Mouse (Mus musculus): Measurements from ENCODE around the gene Dok5.
A peak's percentile ranks its signal among the peaks of the same experiment; 100 is the strongest.

Dok5 gene

GRCm38 (mm10) chr2:170731632-170732561 is at the start of gene Dok5:
TSS of gene Dok5 (plus strand) at chr2:170731807.
- peak; percentile 88 to 92 for DNase-seq

GRCm38 (mm10) chr2:170683385-170683784 is 48.2 kb upstream of the Dok5 start:
- peak; percentile 8 to 18 for DNase-seq

- DNase-seq = no peak
Observed at GRCm38 (mm10) chr2:170695071-170695936, 36.3 kb upstream of the Dok5 start.

DNA sequence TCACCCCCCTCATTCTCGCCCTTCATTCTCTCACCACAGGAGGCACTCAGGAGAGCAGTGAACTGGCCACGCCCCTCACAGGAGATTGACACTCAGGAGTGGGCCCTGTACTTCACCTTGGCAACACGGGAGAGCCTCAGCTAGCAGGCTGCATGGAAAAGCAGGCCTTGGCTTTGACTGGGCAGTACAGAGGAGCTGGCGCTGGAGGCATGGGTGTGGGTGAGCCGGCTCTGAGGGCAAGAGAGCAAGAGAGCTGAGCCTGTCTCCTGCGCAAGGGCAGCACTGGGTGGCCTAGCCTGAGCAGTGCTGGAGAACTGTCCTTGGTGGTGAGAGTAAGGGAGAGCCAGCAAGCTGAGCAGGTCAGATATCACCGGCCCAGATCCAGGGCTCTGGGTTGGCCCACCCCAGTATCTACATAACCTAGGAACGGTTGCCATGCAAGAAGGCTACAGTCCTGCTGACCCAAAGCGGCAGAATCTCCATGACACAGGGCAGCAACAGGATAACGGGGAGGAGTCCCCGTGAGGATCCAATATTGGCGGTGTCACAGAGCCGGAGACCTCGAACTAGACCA is 35.6 kb upstream of the Dok5 start:
- no peak for DNase-seq

GRCm38 (mm10) chr2:170700471-170700870 is 31.1 kb upstream of the Dok5 start:
- DNase-seq = no peak

DNA sequence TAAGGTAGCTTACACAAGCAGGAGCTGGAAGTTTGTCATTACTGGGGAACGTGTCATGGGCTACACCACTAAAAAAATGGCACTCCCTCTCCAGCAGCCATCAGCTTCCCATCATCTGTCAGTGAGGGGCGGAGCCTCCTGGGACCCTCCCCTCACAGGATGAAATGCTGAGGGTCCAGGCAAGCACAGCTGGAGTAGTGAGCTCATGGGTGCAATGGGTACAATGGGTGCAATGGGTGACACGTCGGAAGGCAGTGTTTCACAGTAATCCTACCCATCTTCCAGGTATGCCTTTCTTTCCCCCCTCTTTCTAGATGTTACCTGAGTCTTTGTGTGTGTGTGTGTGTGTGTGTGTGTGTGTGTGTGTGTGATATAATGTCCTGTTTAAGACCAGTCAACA is 25.1 kb upstream of the Dok5 start:
- no peak for DNase-seq

DNA sequence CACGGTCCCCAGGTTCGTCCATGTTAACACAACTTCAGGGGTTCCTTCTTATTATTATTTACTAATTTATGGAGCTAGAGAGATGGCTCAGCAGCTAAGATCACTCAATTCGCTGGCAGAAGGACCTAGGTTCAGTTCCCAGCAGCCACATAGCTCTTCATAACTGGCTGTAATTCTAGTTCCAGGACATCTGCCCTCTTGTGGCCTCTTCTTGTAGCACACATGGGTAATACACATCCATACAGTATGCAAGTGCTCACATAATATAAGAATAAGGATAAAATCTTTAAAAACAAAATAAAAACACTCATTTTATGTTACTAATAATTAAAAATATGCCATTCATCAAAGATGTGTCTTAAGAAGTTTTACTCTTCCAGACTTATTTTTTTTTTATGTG is 23.9 kb upstream of the Dok5 start:
- DNase-seq = no peak

- DNase-seq = no peak
Observed at GRCm38 (mm10) chr2:170708901-170709300, 22.7 kb upstream of the Dok5 start.

GRCm38 (mm10) chr2:170712658-170713285 is 18.8 kb upstream of the Dok5 start:
- peak; percentile 54 to 69 for DNase-seq

DNA sequence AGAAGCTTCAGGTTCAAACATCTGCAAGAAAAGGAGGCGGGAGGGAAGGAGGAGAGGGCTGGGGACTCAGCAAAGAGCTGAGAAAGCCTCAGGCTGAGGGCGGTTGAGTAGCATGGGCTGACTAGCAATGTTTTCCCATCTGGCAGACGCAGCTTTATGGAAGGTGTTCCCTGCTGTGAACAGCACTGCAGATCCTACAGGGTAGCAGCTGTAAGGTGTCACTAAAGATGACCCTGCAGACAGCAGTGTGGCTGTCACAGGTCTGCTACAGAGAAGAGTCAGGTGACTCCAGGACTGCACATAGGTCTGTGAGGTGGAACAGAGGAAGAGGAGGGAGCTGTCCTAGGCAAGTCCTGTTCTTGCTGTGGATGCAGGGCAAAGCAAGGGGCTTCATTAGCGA is 11.2 kb upstream of the Dok5 start:
- no peak for DNase-seq

DNA sequence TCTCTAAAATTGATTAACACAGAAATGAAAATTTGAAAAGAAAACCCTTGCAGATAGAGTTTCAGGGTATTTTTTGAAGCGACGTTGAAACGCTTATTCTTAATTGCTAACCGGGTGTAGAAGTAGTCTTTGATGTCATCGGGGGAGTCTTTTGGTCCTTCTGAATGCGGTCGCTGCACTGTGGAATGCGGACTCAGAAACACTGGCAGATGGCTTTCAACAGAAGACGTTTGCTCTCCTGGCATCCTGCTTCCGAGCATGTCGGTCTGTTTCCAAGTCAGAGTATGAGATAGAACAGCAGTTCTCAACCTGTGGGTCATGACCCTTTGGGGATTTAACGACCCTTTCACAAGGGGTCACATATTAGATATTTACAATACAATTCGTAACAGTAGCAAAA is 7.5 kb upstream of the Dok5 start:
- peak; percentile 46 to 60 for DNase-seq

DNA sequence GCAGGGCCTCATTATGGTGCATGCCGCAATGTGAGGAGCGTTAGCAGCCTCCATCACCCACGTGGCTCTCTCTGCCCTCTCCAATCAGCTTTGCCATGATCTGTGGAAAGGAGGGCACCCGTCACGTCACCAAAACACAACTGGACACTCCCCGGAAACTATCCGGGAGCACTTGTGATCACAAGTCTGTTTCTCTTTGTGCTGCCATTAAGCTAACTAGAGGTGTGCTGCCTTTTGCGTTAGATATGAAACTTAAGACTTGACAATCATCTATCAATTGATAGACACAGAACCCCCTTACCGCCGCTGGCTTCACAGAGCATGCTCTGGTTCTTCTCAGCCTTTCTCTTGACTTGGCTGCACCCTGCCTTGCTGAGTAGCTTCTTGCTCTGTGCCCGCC is 6.9 kb upstream of the Dok5 start:
- no peak for DNase-seq

DNA sequence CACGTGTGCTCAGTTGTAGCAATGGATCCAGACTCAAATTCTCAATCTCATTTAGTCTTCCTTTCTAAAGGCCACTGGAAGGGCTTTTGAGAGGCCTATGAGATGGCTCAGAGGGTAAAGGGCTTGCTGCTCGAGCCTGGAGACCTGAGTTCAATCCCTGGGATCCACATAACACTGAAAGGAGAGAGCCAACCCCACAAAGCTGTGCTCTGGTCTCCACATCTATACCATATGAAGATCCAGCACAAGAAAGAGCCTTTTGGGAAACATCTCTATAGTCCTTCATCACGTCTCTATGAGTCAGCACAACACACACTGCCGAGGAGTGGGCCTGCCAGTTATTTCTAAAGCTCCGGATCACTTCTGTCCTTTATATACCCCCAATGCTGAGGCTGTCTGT is 5.8 kb upstream of the Dok5 start:
- DNase-seq = no peak

GRCm38 (mm10) chr2:170726996-170727710 is 4.5 kb upstream of the Dok5 start:
- no peak for DNase-seq

DNA sequence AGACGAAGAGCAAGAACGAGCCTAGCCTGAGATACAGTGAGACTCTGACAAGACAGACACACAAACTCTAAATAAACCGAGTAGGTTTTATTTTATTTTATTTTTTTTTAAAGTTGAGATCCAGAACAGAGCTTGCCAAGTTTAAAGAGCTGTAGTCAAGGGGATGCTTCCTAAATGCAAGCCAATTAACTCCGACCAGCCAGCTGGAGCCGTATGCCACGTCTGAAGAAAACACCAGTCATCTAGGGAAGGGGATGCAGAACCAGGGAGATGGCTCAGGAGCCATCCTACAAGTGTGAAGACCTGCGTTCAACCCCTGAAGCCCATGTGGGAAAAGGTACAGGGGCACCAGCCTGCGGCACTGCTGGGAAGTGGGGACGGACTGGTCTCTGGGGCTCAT is 2.7 kb upstream of the Dok5 start:
- no peak for DNase-seq

- no peak for DNase-seq
Observed at GRCm38 (mm10) chr2:170729661-170730060, 1.9 kb upstream of the Dok5 start.

DNA sequence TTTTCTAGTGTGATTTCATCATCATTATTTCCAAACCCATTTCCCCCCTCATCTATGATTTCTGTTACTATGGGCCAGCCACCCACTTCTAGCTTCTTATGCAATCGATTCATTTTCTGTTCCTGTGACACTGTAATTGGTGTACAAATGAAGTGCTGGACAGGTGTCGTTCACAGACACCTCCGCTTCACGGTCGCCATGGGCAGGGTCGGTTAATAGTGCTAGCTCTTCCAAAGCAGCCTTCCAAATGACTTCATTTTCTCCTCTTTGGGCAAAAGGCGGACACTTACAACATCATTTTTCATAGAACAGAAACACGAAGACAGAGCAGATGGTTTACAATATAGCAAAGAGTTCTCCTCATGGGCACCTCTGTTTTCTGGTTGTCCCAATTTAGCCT is 1.5 kb upstream of the Dok5 start:
- DNase-seq = no peak

DNA sequence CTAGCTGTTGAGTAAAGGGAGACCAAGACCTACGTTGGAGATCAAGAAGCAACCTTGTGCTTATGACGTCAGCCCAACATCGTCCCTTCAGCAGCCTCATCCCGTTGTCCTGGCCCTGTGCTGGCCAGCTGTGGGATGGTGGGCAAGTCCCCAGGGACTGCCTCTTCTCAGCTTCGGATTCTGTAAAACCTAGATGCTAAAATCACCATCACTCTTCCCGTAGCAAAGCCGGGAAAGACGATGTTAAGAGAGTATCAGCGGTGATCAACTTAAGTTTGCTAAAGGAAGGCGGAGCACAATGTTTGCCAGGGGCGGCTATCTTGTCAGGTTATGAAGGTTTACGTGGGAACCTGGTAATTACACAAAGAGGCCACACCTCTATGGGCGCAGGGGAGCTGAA is 826 bp upstream of the Dok5 start:
- DNase-seq = no peak

DNA sequence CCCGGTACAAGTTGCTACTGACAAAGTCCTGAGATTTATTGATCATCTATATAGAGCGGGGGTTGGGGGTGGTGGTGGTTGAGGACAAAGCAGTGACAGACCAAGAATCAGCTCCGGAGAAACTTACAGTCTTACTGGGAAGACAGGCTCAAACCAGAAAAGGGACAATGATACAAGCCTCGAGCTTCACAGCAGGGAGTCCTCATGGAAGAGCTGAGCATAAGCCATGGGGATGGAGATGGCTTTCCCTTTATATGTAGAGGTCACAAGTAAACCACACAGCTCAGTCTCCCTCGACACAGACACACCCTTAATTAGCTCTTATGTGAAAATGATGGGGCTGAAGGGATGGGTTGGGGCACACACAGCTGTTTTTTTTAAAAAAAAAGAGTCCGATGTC is 402 bp upstream of the Dok5 start:
- peak; percentile 55 to 58 for DNase-seq

DNA sequence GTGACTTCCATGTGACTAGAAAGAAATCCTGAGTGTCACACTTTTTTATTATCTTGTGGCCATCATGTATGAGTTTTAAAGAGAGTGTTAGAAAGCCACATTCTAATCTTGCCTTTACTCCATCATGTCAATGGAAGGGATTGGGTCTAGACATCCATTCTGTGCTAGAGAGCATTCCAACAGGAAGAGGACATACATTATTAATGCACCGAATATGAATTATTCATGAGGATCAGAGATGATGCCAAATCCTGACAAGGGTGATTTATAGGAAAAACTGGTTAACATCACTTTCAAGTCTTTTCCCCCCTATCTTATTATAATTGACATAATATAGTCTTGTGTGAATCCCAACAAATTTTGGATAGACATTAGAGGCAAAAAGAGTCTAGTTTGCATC is 2.1 kb downstream of the Dok5 start:
- DNase-seq = no peak

- no peak for DNase-seq
Observed at GRCm38 (mm10) chr2:170734446-170734845, 2.8 kb downstream of the Dok5 start.

- DNase-seq = no peak
Observed at GRCm38 (mm10) chr2:170738446-170738845, 6.8 kb downstream of the Dok5 start.
